Mouse (Mus musculus): ENCODE data around the gene Fignl2.
A peak's percentile ranks its signal among the peaks of the same experiment; 100 is the strongest.

DNA sequence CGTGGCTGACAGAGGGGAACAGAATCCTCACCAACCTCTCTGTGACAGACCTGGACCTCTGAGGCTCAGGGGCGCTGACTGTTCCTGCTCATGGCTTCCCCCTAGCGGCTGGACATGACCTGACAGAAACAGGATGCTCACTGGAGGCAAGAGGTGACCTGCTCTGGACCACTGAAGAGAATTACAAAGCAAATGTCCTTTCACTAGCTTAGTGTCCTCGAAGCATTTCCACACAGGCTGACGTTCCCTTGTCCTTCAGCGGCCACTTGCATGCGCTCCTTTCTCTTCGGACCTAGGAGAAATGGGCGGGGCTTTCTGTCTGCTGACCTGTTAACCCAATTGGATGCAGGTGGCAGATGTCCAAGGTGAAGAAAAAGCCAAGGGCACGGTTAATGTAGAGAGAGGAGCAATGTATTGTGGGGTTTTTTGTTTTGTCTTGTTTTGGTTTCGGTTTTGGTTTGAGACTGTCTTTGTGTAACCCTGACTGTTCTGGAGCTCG lies 27.2 kb upstream of the Fignl2 start:
- no peak for TF ChIP-seq BHLHE40 (IDR thresholded peaks at IDR 0.05; ENCODE audit: borderline replicate concordance, low read depth, low read length)
- TF ChIP-seq CTCF (IDR thresholded peaks at IDR 0.05 in 2 of 3, conservative IDR thresholded peaks at IDR 0.05 in 1 of 3; ENCODE audit: control insufficient read depth in 1 of 3, insufficient read depth in 1 of 3, low read depth in 2 of 3, low read length in 3 of 3, poor library complexity in 1 of 3, severe bottlenecking in 1 of 3): peak; percentile 91 to 99 (median 98)
- TF ChIP-seq SIN3A (IDR thresholded peaks at IDR 0.05; ENCODE audit: low read length): no peak
- TF ChIP-seq RCOR1 (IDR thresholded peaks at IDR 0.05; ENCODE audit: low read depth, low read length): no peak
- TF ChIP-seq POLR2A (IDR thresholded peaks at IDR 0.05; ENCODE audit: control insufficient read depth in 1 of 2, insufficient read depth in 1 of 2, low read depth in 1 of 2, low read length in 2 of 2, poor library complexity in 1 of 2): no peak
- TF ChIP-seq RAD21 (IDR thresholded peaks at IDR 0.05; ENCODE audit: low read depth, low read length): peak; percentile 58
- TF ChIP-seq TBP (IDR thresholded peaks at IDR 0.05; ENCODE audit: low read depth, low read length): no peak
- no peak for TF ChIP-seq EP300 (IDR thresholded peaks at IDR 0.05; ENCODE audit: low read depth in 1 of 2, low read length in 2 of 2)
- no peak for TF ChIP-seq MAZ (IDR thresholded peaks at IDR 0.05; ENCODE audit: low read depth, low read length)
- no peak for TF ChIP-seq MEF2A (IDR thresholded peaks at IDR 0.05; ENCODE audit: extremely low read depth, insufficient replicate concordance, low read depth, low read length, poor library complexity, severe bottlenecking)
- no peak for TF ChIP-seq ZMIZ1 (IDR thresholded peaks at IDR 0.05; ENCODE audit: low read depth, low read length)
- TF ChIP-seq E2F4 (IDR thresholded peaks at IDR 0.05; ENCODE audit: borderline replicate concordance, low read depth, low read length): no peak
- no peak for TF ChIP-seq GABPA (IDR thresholded peaks at IDR 0.05; ENCODE audit: low read depth, low read length)

Data from MEL (cell line).